Mouse (Mus musculus) bone marrow macrophage, adult 2 months (primary cell): ENCODE data around the gene Flot2.

ENCODE experiments used
- CTCF ChIP-seq: IDR thresholded peaks from 2 replicates; pipeline ENCODE4 v1.5.1; 2012; ENCODE audit warnings: low read depth, mild to moderate bottlenecking, low read length, moderate library complexity
- POLR2A ChIP-seq: IDR thresholded peaks from 2 replicates; pipeline ENCODE4 v1.6.1; 2012; ENCODE audit warnings: mild to moderate bottlenecking, low read depth, low read length, borderline replicate concordance

DNA sequence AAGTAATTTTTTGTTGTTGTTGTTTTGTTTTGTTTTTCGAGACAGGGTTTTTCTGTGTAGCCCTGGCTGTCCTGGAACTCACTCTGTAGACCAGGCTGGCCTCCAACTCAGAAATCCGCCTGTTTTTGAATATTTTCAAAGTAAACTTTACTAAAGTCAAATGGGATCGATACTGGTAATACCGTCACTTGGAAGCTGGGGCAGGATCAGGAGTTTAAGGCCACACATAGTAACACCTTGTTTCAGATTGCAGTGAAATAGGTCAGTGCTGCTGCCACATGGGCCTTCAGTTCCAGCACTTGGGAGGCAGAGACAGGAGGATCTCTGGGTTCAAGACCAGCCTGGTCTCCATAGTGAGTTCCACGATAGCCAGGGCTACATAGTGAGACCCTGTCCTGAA is 66.8 kb downstream of the Flot2 start:
- no peak for TF ChIP-seq CTCF
- no peak for TF ChIP-seq POLR2A
